Mouse (Mus musculus) liver, embryonic 11.5 days (tissue): ENCODE measurements around the gene Ifi35. TPM values are rescaled to one million over a fixed set of nuclear protein-coding genes. Genes with fewer than 3 reads are reported as not detected.

ENCODE experiments used
- ATAC-seq: fragments of 200-750 bp; cut with Nextera tagmentation; replicated peaks from 2 replicates; pipeline ENCODE4 v1.8.0; 2017; ENCODE audit warnings: moderate number of reproducible peaks, mild to moderate bottlenecking, moderate TSS enrichment, moderate library complexity; ENCODE audit not compliant: low FRiP score
- DNase-seq: peaks from one replicate; pipeline ENCODE4 v3.0.0-alpha.2; 2017; ENCODE audit warnings: low spot score
- H3K27ac ChIP-seq: fragments of 300-500 bp; sonication (generic); 2 replicates; pipeline ENCODE4 v1.5.1; 2014; ENCODE audit warnings: mild to moderate bottlenecking, low read depth, low read length, control low read depth
- H3K27me3 ChIP-seq: fragments of 300-500 bp; sonication (generic); replicated peaks from 2 replicates; pipeline ENCODE4 v1.6.1; 2014; ENCODE audit warnings: low read length, mixed read lengths; ENCODE audit not compliant: control insufficient read depth, insufficient read depth
- H3K36me3 ChIP-seq: fragments of 300-500 bp; sonication (generic); 2 replicates; pipeline ENCODE4 v1.6.1; 2014; ENCODE audit warnings: mild to moderate bottlenecking, low read length, moderate library complexity, mixed read lengths; ENCODE audit not compliant: control insufficient read depth, insufficient read depth
- H3K4me1 ChIP-seq: fragments of 300-500 bp; sonication (generic); replicated peaks from 2 replicates; pipeline ENCODE4 v1.6.1; 2014; ENCODE audit warnings: low read length, mixed read lengths; ENCODE audit not compliant: control insufficient read depth, insufficient read depth
- H3K4me2 ChIP-seq: fragments of 300-500 bp; sonication (generic); 2 replicates; pipeline ENCODE4 v1.6.1; 2014; ENCODE audit warnings: mild to moderate bottlenecking, control low read depth, moderate library complexity
- H3K4me3 ChIP-seq: fragments of 300-500 bp; sonication (generic); 2 replicates; pipeline ENCODE4 v1.5.1; 2014; ENCODE audit warnings: low read depth, low read length, control low read depth
- H3K9ac ChIP-seq: fragments of 300-500 bp; sonication (generic); 2 replicates; pipeline ENCODE4 v1.6.1; 2014; ENCODE audit warnings: low read depth, low read length, control low read depth
- H3K9me3 ChIP-seq: fragments of 300-500 bp; sonication (generic); 2 replicates; pipeline ENCODE4 v1.6.1; 2016; ENCODE audit warnings: low read length, inconsistent platforms, mixed read lengths; ENCODE audit not compliant: control insufficient read depth
- WGBS: fragments of 180-500 bp; shearing (Covaris S2); extraction: QIAGEN DNeasy Blood & Tissue Kit; methylation state at CpG from one replicate; pipeline ENCODE4 v1.1.7; 2014; 5-methylcytosine and 5-hydroxymethylcytosine counted together
- microRNA-seq: library from miRNA; unstranded; fragments of <30 nt; microRNA quantifications from one replicate; pipeline ENCODE4, GENCODE M21; 2017; ENCODE audit warnings: borderline number of aligned reads
- polyA plus RNA-seq: library from polyadenylated mRNA; unstranded; fragments of >200 nt; fragmentation: Nextera tagmentation; extraction: Ambion mirVana; gene quantifications from 2 replicates; pipeline ENCODE4 v1.2.1, GENCODE M21; 2014

Gene Ifi35
- polyA plus RNA-seq, 1 experiment from 2014 or later, result 34.6 TPM

- H3K27me3 ChIP-seq, result no peaks in the 10 kb centered on the region
- no peak for ATAC-seq
- no peak for DNase-seq
- no peaks in the 10 kb centered on the region for H3K4me1 ChIP-seq
- no peak overlapping the region for H3K4me2 ChIP-seq
- no peak overlapping the region for H3K4me3 ChIP-seq
- no peaks in the 10 kb centered on the region for H3K9me3 ChIP-seq
- WGBS, result 91% methylated on average over 5 of the region's 5 CpGs
- no peak overlapping the region for H3K9ac ChIP-seq
- peaks cover 30% of the 10 kb centered on the region for H3K36me3 ChIP-seq
- no peak overlapping the region for H3K27ac ChIP-seq
These were observed 58.1 kb downstream of the Ifi35 start for GRCm38 (mm10) chr11:101506269-101506780.

DNA sequence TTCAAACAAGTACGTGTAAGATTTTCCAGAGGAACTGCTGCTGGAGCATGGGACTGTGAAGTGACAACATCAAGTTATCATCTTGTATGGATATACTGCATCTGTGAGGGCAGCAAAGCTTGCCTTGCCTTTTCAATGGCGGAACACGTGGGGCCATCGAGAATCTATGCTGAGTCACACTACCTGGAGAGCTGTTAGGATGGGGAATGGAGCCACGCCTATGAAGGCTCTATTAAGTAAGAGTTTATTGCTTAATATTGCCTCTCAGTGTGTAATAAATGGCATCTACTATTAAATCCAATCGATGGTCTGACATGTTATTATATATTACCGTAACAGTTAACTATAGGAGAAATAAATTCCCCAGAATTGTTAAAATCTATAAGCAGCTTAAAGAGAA is 58.9 kb downstream of the Ifi35 start:
- peaks cover 28% of the 10 kb centered on the region for H3K36me3 ChIP-seq
- no peak overlapping the region for H3K4me2 ChIP-seq
- H3K4me1 ChIP-seq, result no peaks in the 10 kb centered on the region
- 89% methylated on average over 7 of the region's 7 CpGs for WGBS
- DNase-seq, result no peak
- no peak overlapping the region for H3K9ac ChIP-seq
- H3K4me3 ChIP-seq, result no peak overlapping the region
- no peak overlapping the region for H3K27ac ChIP-seq
- H3K27me3 ChIP-seq, result no peaks in the 10 kb centered on the region
- no peak for ATAC-seq
- no peaks in the 10 kb centered on the region for H3K9me3 ChIP-seq

Small RNAs within 50 kb of the gene (microRNA-seq; reads per million reads assigned to microRNA genes)
- gene Mir6929, result not detected

Other genes with a start within 250 kb of the Ifi35 start
- 11.8 and 12.4 TPM in 2 replicates for gene Ezh1, start 221.9 kb upstream of the Ifi35 start, polyA plus RNA-seq
- gene Ramp2, start 202.4 kb upstream of the Ifi35 start, polyA plus RNA-seq, result 62.4 and 64.2 TPM in 2 replicates
- gene Vps25, start 194.7 kb upstream of the Ifi35 start, polyA plus RNA-seq, result 158 and 163 TPM in 2 replicates
- gene Wnk4, start 187.8 kb upstream of the Ifi35 start, polyA plus RNA-seq, result 18.5 and 19.7 TPM in 2 replicates
- 1.2 and 1.4 TPM in 2 replicates for gene Cntd1, start 169.4 kb upstream of the Ifi35 start, polyA plus RNA-seq
- gene Coa3, start 169.3 kb upstream of the Ifi35 start, polyA plus RNA-seq, result 190 and 197 TPM in 2 replicates
- 134 and 148 TPM in 2 replicates for gene Becn1, start 146.1 kb upstream of the Ifi35 start, polyA plus RNA-seq
- 201 and 221 TPM in 2 replicates for gene Psme3, start 132.2 kb upstream of the Ifi35 start, polyA plus RNA-seq
- 2.9 and 3.2 TPM in 2 replicates for gene Aoc2, start 123.3 kb upstream of the Ifi35 start, polyA plus RNA-seq
- 0.08 TPM in 1 of 2 replicates, not detected in the other for gene Aoc3, start 117.8 kb upstream of the Ifi35 start, polyA plus RNA-seq
- gene G6pc, start 80.8 kb upstream of the Ifi35 start, polyA plus RNA-seq, result not detected in 2 replicates
- gene Aarsd1, start 30.8 kb upstream of the Ifi35 start, polyA plus RNA-seq, result 92.3 and 94.0 TPM in 2 replicates
- gene Gm27029, start 23.6 kb upstream of the Ifi35 start, polyA plus RNA-seq, result 8.7 and 9.2 TPM in 2 replicates
- gene Rundc1, start 23.3 kb upstream of the Ifi35 start, polyA plus RNA-seq, result 12.6 and 13.4 TPM in 2 replicates
- gene Ptges3l, start 23.1 kb upstream of the Ifi35 start, polyA plus RNA-seq, result 3.2 and 5.0 TPM in 2 replicates
- gene Rpl27, start 6.1 kb upstream of the Ifi35 start, polyA plus RNA-seq, result 553 and 579 TPM in 2 replicates
- 3.7 and 5.4 TPM in 2 replicates for gene Rnd2, start 16.6 kb downstream of the Ifi35 start, polyA plus RNA-seq
- 16.8 and 19.5 TPM in 2 replicates for gene Vat1, start 17.8 kb downstream of the Ifi35 start, polyA plus RNA-seq
- 19.6 and 22.1 TPM in 2 replicates for gene Brca1, start 103.5 kb downstream of the Ifi35 start, polyA plus RNA-seq
- 52.7 and 55.7 TPM in 2 replicates for gene Nbr1, start 103.7 kb downstream of the Ifi35 start, polyA plus RNA-seq
- 6.2 and 6.8 TPM in 2 replicates for gene Tmem106a, start 133.8 kb downstream of the Ifi35 start, polyA plus RNA-seq
- not detected in 2 replicates for gene Gm11634, start 150.8 kb downstream of the Ifi35 start, polyA plus RNA-seq
- 13.8 and 15.3 TPM in 2 replicates for gene Rdm1, start 178.8 kb downstream of the Ifi35 start, polyA plus RNA-seq
- gene Arl4d, start 217.1 kb downstream of the Ifi35 start, polyA plus RNA-seq, result 3.6 and 3.9 TPM in 2 replicates